Mouse (Mus musculus) myocyte (in vitro differentiated cells): ENCODE results near the gene Sh3d19. TPM values are rescaled to one million over a fixed set of nuclear protein-coding genes. Genes with fewer than 3 reads are reported as not detected.

Source experiments
- H3K27me3 ChIP-seq: one replicate; pipeline ENCODE4 v1.6.1; 2011; ENCODE audit not compliant: control insufficient read depth, insufficient read depth, insufficient read length
- H3K36me3 ChIP-seq: one replicate; pipeline ENCODE4 v1.6.1; 2011; ENCODE audit not compliant: control insufficient read depth, insufficient read depth
- H3K4me2 ChIP-seq: one replicate; pipeline ENCODE4 v1.6.1; 2011; ENCODE audit warnings: low read depth, control low read depth
- H3K4me3 ChIP-seq: one replicate; pipeline ENCODE4 v1.5.1; 2011; ENCODE audit warnings: mild to moderate bottlenecking, control low read depth, moderate library complexity
- H3K79me2 ChIP-seq: one replicate; pipeline ENCODE4 v1.6.1; 2011; ENCODE audit not compliant: control insufficient read depth, insufficient read depth
- H3ac ChIP-seq: one replicate; pipeline ENCODE4 v1.6.1; 2011; ENCODE audit not compliant: control insufficient read depth, insufficient read length
- CEBPB ChIP-seq: IDR thresholded peaks from 2 replicates; pipeline ENCODE4 v1.6.1; 2011; ENCODE audit warnings: mild to moderate bottlenecking, moderate library complexity; ENCODE audit not compliant: poor library complexity, insufficient read depth, severe bottlenecking
- E2F4 ChIP-seq: IDR thresholded peaks from one replicate; pipeline ENCODE4 v1.6.1; 2011; ENCODE audit warnings: mild to moderate bottlenecking, control low read depth, moderate library complexity; ENCODE audit not compliant: insufficient read depth
- MAX ChIP-seq: IDR thresholded peaks from one replicate; pipeline ENCODE4 v1.6.1; 2011; ENCODE audit warnings: low read depth, mild to moderate bottlenecking, control low read depth
- MYOD1 ChIP-seq, 3 experiments: IDR thresholded peaks; one replicate each; pipeline ENCODE4 v1.6.1; 2011; ENCODE audit warnings: control low read depth in 2 of 3, low read depth in 2 of 3, mild to moderate bottlenecking in 2 of 3, moderate library complexity in 1 of 3; ENCODE audit not compliant: insufficient read length in 2 of 3, control insufficient read depth in 1 of 3
- MYOG ChIP-seq, 3 experiments: IDR thresholded peaks; one replicate each; pipeline ENCODE4 v1.6.1; 2011; ENCODE audit warnings: control low read depth in 2 of 3, low read depth in 2 of 3, mild to moderate bottlenecking in 2 of 3; ENCODE audit not compliant: insufficient read length in 2 of 3, control insufficient read depth in 1 of 3, insufficient read depth in 1 of 3
- POLR2A ChIP-seq: IDR thresholded peaks from one replicate; pipeline ENCODE4 v1.6.1; 2011; ENCODE audit warnings: low read depth, mild to moderate bottlenecking, control low read depth, moderate library complexity; ENCODE audit not compliant: insufficient read length
- POLR2AphosphoS2 ChIP-seq: IDR thresholded peaks from one replicate; pipeline ENCODE4 v1.6.1; 2011; ENCODE audit warnings: low read depth, control low read depth; ENCODE audit not compliant: insufficient read length
- REST ChIP-seq: IDR thresholded peaks from one replicate; pipeline ENCODE4 v1.6.1; 2011; ENCODE audit warnings: mild to moderate bottlenecking, control low read depth, moderate library complexity; ENCODE audit not compliant: insufficient read depth, insufficient read length
- SRF ChIP-seq: IDR thresholded peaks from one replicate; pipeline ENCODE4 v1.6.1; 2011; ENCODE audit warnings: low read depth; ENCODE audit not compliant: control insufficient read depth, insufficient read length
- TCF12 ChIP-seq: IDR thresholded peaks from one replicate; pipeline ENCODE4 v1.6.1; 2011; ENCODE audit warnings: mild to moderate bottlenecking, control low read depth; ENCODE audit not compliant: poor library complexity, insufficient read depth, severe bottlenecking
- TCF3 ChIP-seq: IDR thresholded peaks from one replicate; pipeline ENCODE4 v1.6.1; 2011; ENCODE audit warnings: low read depth, control low read depth; ENCODE audit not compliant: insufficient read length
- USF1 ChIP-seq: IDR thresholded peaks from one replicate; pipeline ENCODE4 v1.6.1; 2011; ENCODE audit warnings: low read depth, mild to moderate bottlenecking, control low read depth, moderate library complexity
- polyA plus RNA-seq: library from polyadenylated mRNA; unstranded; fragments of >200 nt; fragmentation: generic; extraction: Trizol; gene quantifications from one replicate; pipeline ENCODE4 v1.2.1, GENCODE M21; 2012; ENCODE audit warnings: missing spikeins

Sh3d19 gene
- polyA plus RNA-seq, 1 experiment: 7.0 TPM

DNA sequence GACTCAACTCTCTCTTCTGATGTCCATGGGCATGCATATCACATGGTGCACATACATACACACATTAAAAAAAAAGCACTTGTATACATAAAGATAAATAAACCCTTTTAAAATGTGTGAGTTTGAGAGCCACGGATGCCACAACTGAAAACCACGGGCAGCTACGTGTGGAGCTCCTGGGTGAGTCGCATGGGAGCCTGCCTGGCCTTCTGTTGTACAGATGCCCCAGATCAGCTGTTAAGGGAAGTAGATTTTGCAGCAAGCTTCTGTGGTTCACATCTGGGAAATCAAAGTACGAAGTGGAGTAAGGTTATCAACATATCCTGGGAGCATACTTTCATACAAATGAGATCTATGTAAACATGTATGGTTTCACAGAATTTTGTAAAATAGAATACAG, 37.3 kb upstream of the Sh3d19 start:
- Histone ChIP-seq H3K79me2 (no peaks in the 10 kb centered on the region), H3K4me3 (no peak overlapping the region), H3K4me2 (no peak overlapping the region), H3ac (no peak overlapping the region), H3K27me3 (no peaks in the 10 kb centered on the region), H3K36me3 (no peaks in the 10 kb centered on the region)
- no peak for TF ChIP-seq SRF
- no peak for TF ChIP-seq TCF3
- TF ChIP-seq TCF12: no peak
- TF ChIP-seq MYOG (IDR thresholded peaks at IDR 0.05; ENCODE audit: control insufficient read depth in 1 of 3, insufficient read depth in 1 of 3, insufficient read length in 2 of 3, low read depth in 2 of 3): no peak
- no peak for TF ChIP-seq POLR2A
- TF ChIP-seq MYOD1 (IDR thresholded peaks at IDR 0.05; ENCODE audit: control insufficient read depth in 1 of 3, insufficient read length in 2 of 3, low read depth in 2 of 3): no peak

GRCm38 (mm10) chr3:85950914-85951313, 20.0 kb upstream of the Sh3d19 start:
- no peaks in the 10 kb centered on the region for H3K36me3 ChIP-seq

GRCm38 (mm10) chr3:85952696-85953283, 18.1 kb upstream of the Sh3d19 start:
- Histone ChIP-seq H3K4me3 (no peak overlapping the region), H3K4me2 (peak overlapping the region; percentile 78), H3K36me3 (no peaks in the 10 kb centered on the region), H3ac (no peak overlapping the region), H3K27me3 (no peaks in the 10 kb centered on the region), H3K79me2 (no peaks in the 10 kb centered on the region)
- no peak for TF ChIP-seq POLR2A
- no peak for TF ChIP-seq CEBPB
- TF ChIP-seq MYOG (IDR thresholded peaks at IDR 0.05; ENCODE audit: control insufficient read depth in 1 of 3, insufficient read depth in 1 of 3, insufficient read length in 2 of 3, low read depth in 2 of 3): peak; percentile 72 to 92 (median 90)
- TF ChIP-seq TCF3: no peak
- TF ChIP-seq TCF12: peak; percentile 86
- no peak for TF ChIP-seq SRF
- no peak for TF ChIP-seq MAX
- TF ChIP-seq REST: no peak
- TF ChIP-seq MYOD1 (IDR thresholded peaks at IDR 0.05; ENCODE audit: control insufficient read depth in 1 of 3, insufficient read length in 2 of 3, low read depth in 2 of 3): peak; percentile 55 to 94 (median 93)
- TF ChIP-seq USF1: no peak
- no peak for TF ChIP-seq E2F4
- no peak for TF ChIP-seq POLR2AphosphoS2

More at GRCm38 (mm10) chr3:85950914-85951313, 20.0 kb upstream of the Sh3d19 start:
- H3K79me2 ChIP-seq: no peaks in the 10 kb centered on the region
- H3K4me2 ChIP-seq: no peak overlapping the region
- H3K27me3 ChIP-seq: no peaks in the 10 kb centered on the region
- TF ChIP-seq TCF12: no peak
- no peak for TF ChIP-seq MYOD1 (IDR thresholded peaks at IDR 0.05; ENCODE audit: control insufficient read depth in 1 of 3, insufficient read length in 2 of 3, low read depth in 2 of 3)
- H3ac ChIP-seq: no peak overlapping the region
- no peak overlapping the region for H3K4me3 ChIP-seq

DNA sequence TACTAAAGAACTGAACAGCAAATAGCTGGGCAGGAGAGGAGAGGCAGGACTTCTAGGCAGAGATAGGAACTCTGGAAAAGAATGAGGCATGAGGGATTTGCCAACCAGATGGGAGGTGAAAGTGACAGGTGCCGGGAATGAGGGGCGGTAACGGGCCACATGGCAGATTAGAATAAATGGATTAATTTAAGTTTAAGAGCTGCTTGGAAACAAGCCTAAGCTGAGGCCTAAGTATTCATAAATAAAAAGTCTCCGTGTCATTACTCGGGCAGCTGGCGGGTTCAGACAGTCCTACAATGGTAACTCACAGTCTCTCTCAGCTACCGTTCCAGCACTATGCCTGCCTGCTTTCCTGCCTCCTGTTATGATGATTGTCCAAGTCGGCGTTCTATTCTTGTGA, 15.6 kb upstream of the Sh3d19 start:
- H3K36me3 ChIP-seq: no peaks in the 10 kb centered on the region
- no peak for TF ChIP-seq SRF
- no peak for TF ChIP-seq REST
- TF ChIP-seq POLR2A: no peak
- no peak for TF ChIP-seq POLR2AphosphoS2
- TF ChIP-seq E2F4: no peak
- TF ChIP-seq MYOG (IDR thresholded peaks at IDR 0.05; ENCODE audit: control insufficient read depth in 1 of 3, insufficient read depth in 1 of 3, insufficient read length in 2 of 3, low read depth in 2 of 3): no peak
- no peak for TF ChIP-seq CEBPB
- no peak for TF ChIP-seq TCF12
- TF ChIP-seq MAX: no peak
- TF ChIP-seq MYOD1 (IDR thresholded peaks at IDR 0.05; ENCODE audit: control insufficient read depth in 1 of 3, insufficient read length in 2 of 3, low read depth in 2 of 3): no peak
- no peak overlapping the region for H3K4me3 ChIP-seq

DNA sequence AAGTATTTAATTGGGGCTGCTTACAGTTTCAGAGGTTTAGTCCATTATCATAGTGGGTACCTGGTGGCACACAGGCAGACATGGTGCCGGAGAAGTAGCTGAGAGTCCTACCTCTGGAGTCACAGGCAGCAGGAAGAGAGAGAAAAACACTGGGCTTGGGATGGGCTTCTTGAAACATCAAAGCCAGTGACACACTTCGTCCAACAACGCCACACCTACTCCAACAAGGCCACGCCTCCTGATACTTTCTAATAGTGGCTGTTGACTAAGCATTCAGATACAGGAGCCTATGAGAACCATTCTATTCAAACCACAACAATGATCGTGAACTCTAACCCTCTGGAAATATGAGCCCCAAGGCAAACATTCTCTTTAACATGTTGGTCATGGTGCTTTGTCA, 15.2 kb upstream of the Sh3d19 start:
- Histone ChIP-seq H3K27me3 (no peaks in the 10 kb centered on the region), H3ac (no peak overlapping the region), H3K79me2 (no peaks in the 10 kb centered on the region), H3K4me2 (no peak overlapping the region), H3K36me3 (no peaks in the 10 kb centered on the region), H3K4me3 (no peak overlapping the region)
- TF ChIP-seq USF1: no peak
- no peak for TF ChIP-seq E2F4
- TF ChIP-seq MYOD1 (IDR thresholded peaks at IDR 0.05; ENCODE audit: control insufficient read depth in 1 of 3, insufficient read length in 2 of 3, low read depth in 2 of 3): no peak
- no peak for TF ChIP-seq TCF3
- no peak for TF ChIP-seq MYOG (IDR thresholded peaks at IDR 0.05; ENCODE audit: control insufficient read depth in 1 of 3, insufficient read depth in 1 of 3, insufficient read length in 2 of 3, low read depth in 2 of 3)
- TF ChIP-seq POLR2A: no peak
- no peak for TF ChIP-seq SRF
- no peak for TF ChIP-seq POLR2AphosphoS2
- TF ChIP-seq REST: no peak
- no peak for TF ChIP-seq CEBPB
- no peak for TF ChIP-seq TCF12
- no peak for TF ChIP-seq MAX

More for the DNA sequence above, 15.6 kb upstream of the Sh3d19 start:
- no peak overlapping the region for H3ac ChIP-seq
- H3K27me3 ChIP-seq: no peaks in the 10 kb centered on the region
- H3K4me2 ChIP-seq: no peak overlapping the region
- no peaks in the 10 kb centered on the region for H3K79me2 ChIP-seq
